Mouse (Mus musculus): Measurements from ENCODE around the gene Gm48552.

- TF ChIP-seq MAZ (IDR thresholded peaks at IDR 0.05; ENCODE audit: low read depth, low read length), result no peak
- no peak for TF ChIP-seq ZKSCAN1 (IDR thresholded peaks at IDR 0.05; ENCODE audit: low read depth, low read length)
- no peak for TF ChIP-seq CTCF (IDR thresholded peaks at IDR 0.05 in 2 of 3, conservative IDR thresholded peaks at IDR 0.05 in 1 of 3; ENCODE audit: control insufficient read depth in 1 of 3, insufficient read depth in 1 of 3, low read depth in 2 of 3, low read length in 3 of 3, poor library complexity in 1 of 3, severe bottlenecking in 1 of 3)
- TF ChIP-seq CHD2 (IDR thresholded peaks at IDR 0.05; ENCODE audit: low read length), result no peak
- no peak for TF ChIP-seq MAFK (IDR thresholded peaks at IDR 0.05; ENCODE audit: borderline replicate concordance, low read depth, low read length)
Measured at GRCm38 (mm10) chr10:81415549-81416310, 26.9 kb downstream of the Gm48552 start.
